Mouse (Mus musculus) NIH3T3 (cell line): ENCODE measurements around the gene Pfkfb3.
"Not testable (repeated sequence)": the region's sequence is repeated elsewhere in the genome, so short reads cannot be mapped to it uniquely, and the experiment has no call there.

Source experiments
- DNase-seq: peaks from one replicate; pipeline ENCODE4 v3.0.0-alpha.2; 2012; ENCODE audit warnings: low read depth

Pfkfb3 gene

GRCm38 (mm10) chr2:11548508-11548907 lies 5.4 kb downstream of the Pfkfb3 start:
- no peak for DNase-seq

GRCm38 (mm10) chr2:11547609-11548008 lies 6.3 kb downstream of the Pfkfb3 start:
- peak; percentile 45 for DNase-seq

GRCm38 (mm10) chr2:11546091-11546490 lies 7.8 kb downstream of the Pfkfb3 start:
- no peak for DNase-seq

- DNase-seq: no peak
Observed at GRCm38 (mm10) chr2:11545380-11545779, 8.5 kb downstream of the Pfkfb3 start.

GRCm38 (mm10) chr2:11544342-11544741 lies 9.5 kb downstream of the Pfkfb3 start:
- DNase-seq: no peak

GRCm38 (mm10) chr2:11543158-11543557 lies 10.7 kb downstream of the Pfkfb3 start:
- no peak for DNase-seq

GRCm38 (mm10) chr2:11542640-11543039 lies 11.2 kb downstream of the Pfkfb3 start:
- peak; percentile 80 for DNase-seq

- no peak for DNase-seq
Observed at GRCm38 (mm10) chr2:11542121-11542520, 11.8 kb downstream of the Pfkfb3 start.

- DNase-seq: not testable (repeated sequence)
Observed at GRCm38 (mm10) chr2:11541528-11541927, 12.3 kb downstream of the Pfkfb3 start.

GRCm38 (mm10) chr2:11535966-11536365 lies 17.9 kb downstream of the Pfkfb3 start:
- no peak for DNase-seq

GRCm38 (mm10) chr2:11535412-11535928 lies 18.4 kb downstream of the Pfkfb3 start:
- peak; percentile 87 for DNase-seq

- DNase-seq: peak; percentile 45
Observed at GRCm38 (mm10) chr2:11534826-11535225, 19.1 kb downstream of the Pfkfb3 start.

GRCm38 (mm10) chr2:11530101-11530500 lies 23.8 kb downstream of the Pfkfb3 start:
- peak; percentile 63 for DNase-seq

GRCm38 (mm10) chr2:11526063-11526462 lies 27.8 kb downstream of the Pfkfb3 start:
- DNase-seq: no peak

- no peak for DNase-seq
Observed at GRCm38 (mm10) chr2:11524736-11525135, 29.1 kb downstream of the Pfkfb3 start.

GRCm38 (mm10) chr2:11521758-11522157 lies 32.1 kb downstream of the Pfkfb3 start:
- DNase-seq: no peak

- no peak for DNase-seq
Observed at GRCm38 (mm10) chr2:11520786-11521185, 33.1 kb downstream of the Pfkfb3 start.

- no peak for DNase-seq
Observed at GRCm38 (mm10) chr2:11515828-11516227, 38.0 kb downstream of the Pfkfb3 start.

GRCm38 (mm10) chr2:11513057-11513967 lies 40.6 kb downstream of the Pfkfb3 start:
- DNase-seq: peak; percentile 74

GRCm38 (mm10) chr2:11512127-11512526 lies 41.8 kb downstream of the Pfkfb3 start:
- DNase-seq: no peak

GRCm38 (mm10) chr2:11503736-11504135 lies 50.1 kb downstream of the Pfkfb3 start:
- no peak for DNase-seq

- DNase-seq: no peak
Observed at GRCm38 (mm10) chr2:11502901-11503431, 50.9 kb downstream of the Pfkfb3 start.

GRCm38 (mm10) chr2:11502255-11502765 lies 51.6 kb downstream of the Pfkfb3 start:
- no peak for DNase-seq
